Mouse (Mus musculus) megakaryocyte, embryonic 14.5 days (primary cell): Measurements from ENCODE around the gene 2700081O15Rik.
"Not testable (repeated sequence)": the region's sequence is repeated elsewhere in the genome, so short reads cannot be mapped to it uniquely, and the experiment has no call there.

Experiments used
- FLI1 ChIP-seq: IDR thresholded peaks from 2 replicates; pipeline ENCODE4 v1.6.1; 2012; ENCODE audit warnings: low read length, inconsistent platforms, mixed read lengths
- GATA1 ChIP-seq: IDR thresholded peaks from 3 replicates; pipeline ENCODE4 v1.6.1; 2012; ENCODE audit warnings: mixed read lengths, low read length, inconsistent platforms, borderline replicate concordance

DNA sequence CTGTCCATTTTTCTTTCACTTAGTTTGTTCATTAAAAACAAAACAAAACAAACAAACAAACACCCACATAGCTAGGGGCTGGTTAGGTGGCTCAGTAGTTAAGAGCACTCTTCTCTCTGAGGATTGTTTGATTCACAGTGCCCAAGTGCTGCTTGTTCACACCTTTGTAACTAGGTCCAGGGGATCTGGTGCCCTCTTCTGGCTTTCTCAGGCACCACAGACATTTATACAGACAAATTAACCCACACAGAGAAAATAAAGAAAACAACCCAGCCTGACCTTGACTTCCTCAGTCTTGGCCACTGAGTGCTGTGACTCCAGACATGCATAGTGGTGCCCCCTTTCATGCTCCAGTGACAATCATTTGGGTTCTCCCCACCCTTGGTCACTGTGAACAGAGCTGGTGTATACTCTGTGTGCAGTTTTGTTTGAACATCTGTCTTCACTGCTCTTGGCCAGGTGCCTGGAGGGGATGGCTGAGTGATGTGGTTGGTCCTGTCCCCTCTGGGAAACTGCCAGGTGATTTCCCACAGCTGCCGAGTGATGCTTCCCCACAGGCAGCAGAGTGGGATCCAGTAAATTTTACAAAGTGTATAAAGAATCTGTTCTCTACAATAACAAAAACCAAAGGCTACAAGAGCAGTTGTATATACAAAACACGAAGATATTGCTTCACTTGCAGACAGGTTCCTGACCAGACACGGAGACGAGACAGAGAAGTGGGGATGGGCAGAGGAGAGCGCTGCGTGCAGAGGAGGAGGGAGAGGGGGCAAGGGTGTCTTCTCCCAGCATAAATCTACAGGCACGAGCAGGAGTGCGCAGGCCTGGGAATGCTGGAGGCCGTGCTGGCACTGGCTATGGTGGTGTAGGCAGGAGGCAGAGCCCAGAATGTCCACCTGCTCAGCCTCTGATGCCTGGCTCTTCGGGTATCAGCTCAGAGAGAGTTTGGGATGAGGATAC lies 20.3 kb upstream of the 2700081O15Rik start:
- TF ChIP-seq GATA1, FLI1: not testable (repeated sequence)
